Mouse (Mus musculus): ENCODE measurements at regions not wholly inside any gene's neighbourhood (a gene's known extent, or its start where the extent isn't known, plus 50 kb on each side); places are given as distances from the start of the nearest gene placed in this dataset.

- no peak for DNase-seq (ENCODE audit: low spot score)
Observed at GRCm38 (mm10) chr15:67467404-67468345, 967.0 kb upstream of the Lrrc6 start.

GRCm38 (mm10) chr15:67462863-67463262 is 962.2 kb upstream of the Lrrc6 start:
- DNase-seq (ENCODE audit: low spot score): no peak

GRCm38 (mm10) chr15:67460384-67460783 is 959.7 kb upstream of the Lrrc6 start:
- DNase-seq (ENCODE audit: low spot score): no peak

- DNase-seq (ENCODE audit: low spot score): peak; percentile 9
Observed at GRCm38 (mm10) chr15:67434284-67434683, 933.6 kb upstream of the Lrrc6 start.

GRCm38 (mm10) chr15:67423922-67424321 is 923.2 kb upstream of the Lrrc6 start:
- no peak for DNase-seq (ENCODE audit: low spot score)

- no peak for DNase-seq (ENCODE audit: low spot score)
Observed at GRCm38 (mm10) chr15:67422277-67422953, 921.7 kb upstream of the Lrrc6 start.

- DNase-seq (ENCODE audit: low spot score): no peak
Observed at GRCm38 (mm10) chr15:67420776-67421175, 920.1 kb upstream of the Lrrc6 start.

- DNase-seq (ENCODE audit: low spot score): no peak
Observed at GRCm38 (mm10) chr15:67419733-67420132, 919.0 kb upstream of the Lrrc6 start.

- DNase-seq (ENCODE audit: low spot score): no peak
Observed at GRCm38 (mm10) chr15:67417742-67418163, 917.0 kb upstream of the Lrrc6 start.

GRCm38 (mm10) chr15:67415840-67416239 is 915.1 kb upstream of the Lrrc6 start:
- no peak for DNase-seq (ENCODE audit: low spot score)

GRCm38 (mm10) chr15:67414371-67414930 is 913.7 kb upstream of the Lrrc6 start:
- DNase-seq (ENCODE audit: low spot score): no peak

GRCm38 (mm10) chr15:67413581-67413980 is 912.9 kb upstream of the Lrrc6 start:
- no peak for DNase-seq (ENCODE audit: low spot score)

- DNase-seq (ENCODE audit: low spot score): no peak
Observed at GRCm38 (mm10) chr15:67412394-67412793, 911.7 kb upstream of the Lrrc6 start.

- no peak for DNase-seq (ENCODE audit: low spot score)
Observed at GRCm38 (mm10) chr15:67411657-67412056, 910.9 kb upstream of the Lrrc6 start.

- no peak for DNase-seq (ENCODE audit: low spot score)
Observed at GRCm38 (mm10) chr15:67410012-67410411, 909.3 kb upstream of the Lrrc6 start.

GRCm38 (mm10) chr15:67408871-67409559 is 908.3 kb upstream of the Lrrc6 start:
- DNase-seq (ENCODE audit: low spot score): no peak

GRCm38 (mm10) chr15:67407244-67407643 is 906.5 kb upstream of the Lrrc6 start:
- no peak for DNase-seq (ENCODE audit: low spot score)

- no peak for DNase-seq (ENCODE audit: low spot score)
Observed at GRCm38 (mm10) chr15:67405523-67405922, 904.8 kb upstream of the Lrrc6 start.

GRCm38 (mm10) chr15:67405011-67405410 is 904.3 kb upstream of the Lrrc6 start:
- DNase-seq (ENCODE audit: low spot score): no peak

- DNase-seq (ENCODE audit: low spot score): no peak
Observed at GRCm38 (mm10) chr15:67402310-67402709, 901.6 kb upstream of the Lrrc6 start.

GRCm38 (mm10) chr15:67397269-67397668 is 896.6 kb upstream of the Lrrc6 start:
- no peak for DNase-seq (ENCODE audit: low spot score)

GRCm38 (mm10) chr15:67395114-67395513 is 894.4 kb upstream of the Lrrc6 start:
- no peak for DNase-seq (ENCODE audit: low spot score)

All from yolk sac, embryonic 10.5 days (tissue).